ENCODE assay signal across 8 mouse cellular contexts in the genomic region with DNA sequence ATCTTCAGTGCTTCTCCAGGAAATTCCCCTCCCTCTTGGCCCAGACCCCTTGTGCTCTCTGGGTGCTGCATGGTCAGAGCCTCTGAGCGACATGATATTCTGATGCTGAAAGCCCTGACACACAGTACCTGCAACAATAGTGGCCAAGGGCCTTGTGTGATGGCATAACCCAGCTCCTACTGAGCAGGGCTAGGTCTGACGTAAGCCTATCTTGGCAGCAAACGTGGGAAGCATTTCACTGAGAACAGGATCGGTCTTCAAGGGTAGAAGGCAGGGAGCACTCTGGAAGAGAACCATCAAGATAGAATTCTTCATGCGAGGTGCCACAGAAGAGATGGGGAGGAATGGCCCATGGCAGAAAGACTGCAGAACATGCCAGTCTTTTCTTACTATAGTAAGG. TPM values are rescaled to one million over a fixed set of nuclear protein-coding genes. Genes with fewer than 3 reads are reported as not detected.
DNase-seq lines count a peak whose midpoint lies in the region; ATAC-seq lines count a peak whose summit lies in the region.

A gene (minus strand): TSS at position 101 of the 400 bp plus-strand sequence.

- no peak within 1 kb of the TSS for H3K27ac ChIP-seq in kidney, embryonic 15.5 days
- no peak within 1 kb of the TSS for H3K27ac ChIP-seq in intestine, embryonic 14.5 days (ENCODE audit: low read depth)

- no peak within 1 kb of the TSS for H3K9ac ChIP-seq in kidney, embryonic 15.5 days
- no peak within 1 kb of the TSS for H3K9ac ChIP-seq in intestine, embryonic 14.5 days (ENCODE audit: low read length)

- no peak for ATAC-seq in kidney, embryonic 15.5 days (replicated peaks; ENCODE audit: low FRiP score)
- ATAC-seq in intestine, embryonic 14.5 days (replicated peaks; ENCODE audit: low FRiP score, low TSS enrichment, low read depth), result no peak
- ATAC-seq in megakaryocyte progenitor cell, adult 5-6 weeks (replicated peaks; ENCODE audit: poor library complexity), result no peak

- H3K4me1 ChIP-seq in kidney, embryonic 15.5 days, result peaks cover 38% of the 10 kb centered on the region
- H3K4me1 ChIP-seq in intestine, embryonic 14.5 days (replicated peaks; ENCODE audit: control insufficient read depth, insufficient read depth, low read length), result no peaks in the 10 kb centered on the region; the same call in 1 of the 2 replicates

- DNase-seq in kidney, postnatal 4 days, result no peak
- DNase-seq in adrenal gland, postnatal 25 days, result no peak
- no peak for DNase-seq in gastrocnemius, postnatal 36 days
- DNase-seq in intestine, embryonic 14.5 days (ENCODE audit: low spot score), result no peak
- DNase-seq in spleen, adult 12 weeks (ENCODE audit: low spot score), result no peak
- DNase-seq in yolk sac, embryonic 10.5 days (ENCODE audit: low spot score), result no peak

- WGBS in kidney, embryonic 15.5 days, result 82% methylated on average over 5 of the region's 5 CpGs
- WGBS in intestine, embryonic 14.5 days, result 85% methylated on average over 5 of the region's 5 CpGs

- H3K36me3 ChIP-seq in kidney, embryonic 15.5 days, result no peaks in the 10 kb centered on the region
- H3K36me3 ChIP-seq in intestine, embryonic 14.5 days (ENCODE audit: control insufficient read depth, insufficient read depth, low read length), result no peaks in the 10 kb centered on the region

- no peak within 1 kb of the TSS for H3K4me2 ChIP-seq in kidney, embryonic 15.5 days
- H3K4me2 ChIP-seq in intestine, embryonic 14.5 days (ENCODE audit: low read length), result no peak within 1 kb of the TSS

- no peak within 1 kb of the TSS for H3K4me3 ChIP-seq in kidney, embryonic 15.5 days (replicated peaks)
- no peak within 1 kb of the TSS for H3K4me3 ChIP-seq in intestine, embryonic 14.5 days (ENCODE audit: low read depth, low read length)

- H3K9me3 ChIP-seq in kidney, embryonic 15.5 days (replicated peaks), result no peaks in the 10 kb centered on the region
- no peaks in the 10 kb centered on the region for H3K9me3 ChIP-seq in intestine, embryonic 14.5 days (ENCODE audit: control insufficient read depth, low read length)

- intact Hi-C loops in gastrocnemius, postnatal 36 days (cut with DNase I), result no loop called here

- H3K27me3 ChIP-seq in kidney, embryonic 15.5 days, result peaks cover 59% of the 10 kb centered on the region
- peaks cover 53% of the 10 kb centered on the region for H3K27me3 ChIP-seq in intestine, embryonic 14.5 days (replicated peaks; ENCODE audit: control insufficient read depth, insufficient read depth, low read length)

RNA-seq across cellular contexts. Expression of the gene that starts here (rescaled TPM):
- polyA plus RNA-seq in kidney, embryonic 15.5 days (2015; fragmentation: Nextera tagmentation; extraction: Ambion mirVana), result 46.2 and 47.4 TPM in 2 replicates
- 36.2 and 46.2 TPM in 2 replicates for total RNA-seq in adrenal gland, postnatal 25 days (2021)
- 100 to 1,000 TPM; 107 to 122 TPM for total RNA-seq in gastrocnemius, postnatal 36 days (2021)
- polyA plus RNA-seq in intestine, embryonic 14.5 days (2014; fragmentation: Nextera tagmentation; extraction: Ambion mirVana), result 47.7 and 50.3 TPM in 2 replicates
- total RNA-seq in megakaryocyte progenitor cell, adult 5-6 weeks (2015), result 28.4 and 28.8 TPM in 2 replicates
- 25.3 and 27.6 TPM in 2 replicates for total RNA-seq in megakaryocyte progenitor cell, adult 5-6 weeks (2017)
